Mouse (Mus musculus): ENCODE data around the gene Gtf2h3.

DNA sequence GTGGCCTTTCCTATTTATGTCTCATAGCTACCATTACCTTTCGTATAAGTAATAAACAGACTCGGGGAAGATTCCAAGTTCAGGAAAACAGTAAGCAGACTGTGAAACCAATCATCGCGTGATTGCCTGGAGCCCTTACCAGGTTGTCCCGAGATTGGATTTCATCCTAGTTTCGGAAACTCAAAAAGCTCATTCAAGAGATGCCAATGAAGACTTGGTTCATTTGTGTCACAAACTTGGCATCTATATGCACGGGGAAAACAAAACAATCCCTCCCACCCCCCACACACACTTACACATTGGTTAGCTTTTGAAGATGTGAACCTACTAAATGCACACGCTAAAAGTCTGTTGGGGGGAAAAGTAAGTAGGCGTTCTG, 26.9 kb upstream of the Gtf2h3 start:
- TF ChIP-seq CTCF (IDR thresholded peaks at IDR 0.05; ENCODE audit: borderline replicate concordance, insufficient read depth, low read depth, low read length) (no peak), POLR2A (IDR thresholded peaks at IDR 0.05; ENCODE audit: borderline replicate concordance, insufficient read depth, low read length) (no peak)

All from cerebellum, adult 2 months (tissue).